Mouse (Mus musculus): Measurements from ENCODE around the gene Rrp15. TPM values are rescaled to one million over a fixed set of nuclear protein-coding genes. Genes with fewer than 3 reads are reported as not detected.

The Rrp15 gene
- total RNA-seq, 2 experiments from 2014 or later, result 13.0 to 14.5 TPM

- intact Hi-C loops (cut with DNase I), result no loop called here
- DNase-seq (ENCODE audit: low spot score in 2 of 2), result no peak
Measured at GRCm38 (mm10) chr1:186684041-186684440, 65.1 kb downstream of the Rrp15 start.

GRCm38 (mm10) chr1:186682606-186683005 lies 66.6 kb downstream of the Rrp15 start:
- intact Hi-C loops (cut with DNase I), result no loop called here
- DNase-seq (ENCODE audit: low spot score in 2 of 2), result no peak

GRCm38 (mm10) chr1:186677614-186678013 lies 71.5 kb downstream of the Rrp15 start:
- intact Hi-C loops (cut with DNase I), result no loop called here
- DNase-seq (ENCODE audit: low spot score in 2 of 2), result no peak

- no peak for DNase-seq (ENCODE audit: low spot score in 2 of 2)
- intact Hi-C loops (cut with DNase I), result no loop called here
Measured at GRCm38 (mm10) chr1:186676199-186676598, 73.0 kb downstream of the Rrp15 start.

- no peak for DNase-seq (ENCODE audit: low spot score in 2 of 2)
- intact Hi-C loops (cut with DNase I), result no loop called here
Measured at GRCm38 (mm10) chr1:186675263-186675662, 73.9 kb downstream of the Rrp15 start.

- intact Hi-C loops (cut with DNase I), result no loop called here
- no peak for DNase-seq (ENCODE audit: low spot score in 2 of 2)
Measured at GRCm38 (mm10) chr1:186674621-186675020, 74.5 kb downstream of the Rrp15 start.

GRCm38 (mm10) chr1:186673166-186673565 lies 76.0 kb downstream of the Rrp15 start:
- intact Hi-C loops (cut with DNase I), result no loop called here
- DNase-seq (ENCODE audit: low spot score in 2 of 2), result no peak

Other genes with a start within 250 kb of the Rrp15 start
- gene Tgfb2, start 43.4 kb downstream of the Rrp15 start, total RNA-seq (2021), result 10 to 100 TPM in 1 of 2 experiments, 1 to 10 TPM in 1; 8.2 to 10.6 TPM
- under 1 TPM in 1 of 2 experiments, not detected in 1; 0.11 TPM for gene D1Pas1, start 218.1 kb upstream of the Rrp15 start, total RNA-seq (2021)